Mouse (Mus musculus) intestine, postnatal 0 days (tissue): Measurements from ENCODE around the gene Akt1s1. TPM values are rescaled to one million over a fixed set of nuclear protein-coding genes. Genes with fewer than 3 reads are reported as not detected.
"Not testable (repeated sequence)": the region's sequence is repeated elsewhere in the genome, so short reads cannot be mapped to it uniquely, and the experiment has no call there.

Source experiments
- ATAC-seq: fragments of 200-750 bp; cut with Nextera tagmentation; 2 replicates; pipeline ENCODE4 v1.8.0; 2017; ENCODE audit warnings: mild to moderate bottlenecking, moderate TSS enrichment, moderate library complexity
- H3K27ac ChIP-seq: fragments of 300-500 bp; sonication (generic); 2 replicates; pipeline ENCODE4 v1.5.1; 2014; ENCODE audit warnings: mild to moderate bottlenecking, low read depth, low read length, moderate library complexity
- H3K27me3 ChIP-seq: fragments of 300-500 bp; sonication (generic); replicated peaks from 2 replicates; pipeline ENCODE4 v1.6.1; 2014; ENCODE audit warnings: low read length, mixed read lengths; ENCODE audit not compliant: control insufficient read depth, insufficient read depth
- H3K36me3 ChIP-seq: fragments of 300-500 bp; sonication (generic); 2 replicates; pipeline ENCODE4 v1.6.1; 2014; ENCODE audit warnings: mild to moderate bottlenecking, moderate library complexity; ENCODE audit not compliant: control insufficient read depth, insufficient read depth
- H3K4me1 ChIP-seq: fragments of 300-500 bp; sonication (generic); replicated peaks from 2 replicates; pipeline ENCODE4 v1.6.1; 2014; ENCODE audit warnings: antibody characterized with exemption, low read length, mixed read lengths; ENCODE audit not compliant: control insufficient read depth, insufficient read depth
- H3K4me2 ChIP-seq: fragments of 300-500 bp; sonication (generic); replicated peaks from 2 replicates; pipeline ENCODE4 v1.6.1; 2014; ENCODE audit warnings: low read depth, mild to moderate bottlenecking, moderate library complexity
- H3K4me3 ChIP-seq: fragments of 300-500 bp; sonication (generic); 2 replicates; pipeline ENCODE4 v1.5.1; 2014; ENCODE audit warnings: low read depth, low read length
- H3K9ac ChIP-seq: fragments of 300-500 bp; sonication (generic); 2 replicates; pipeline ENCODE4 v1.6.1; 2014; ENCODE audit warnings: mild to moderate bottlenecking, low read depth, low read length
- H3K9me3 ChIP-seq: fragments of 300-500 bp; sonication (generic); 2 replicates; pipeline ENCODE4 v1.6.1; 2016; ENCODE audit warnings: mixed run types; ENCODE audit not compliant: control insufficient read depth
- CTCF ChIP-seq: sonication (generic); IDR thresholded peaks from 2 replicates; pipeline ENCODE4 v1.5.1; 2016; ENCODE audit warnings: low read depth, mild to moderate bottlenecking, control low read depth, antibody characterized with exemption, moderate library complexity
- WGBS: fragments of 180-500 bp; shearing (Covaris S2); extraction: QIAGEN DNeasy Blood & Tissue Kit; methylation state at CpG from one replicate; pipeline ENCODE4 v1.1.7; 2014; 5-methylcytosine and 5-hydroxymethylcytosine counted together
- polyA plus RNA-seq: library from polyadenylated mRNA; unstranded; fragments of >200 nt; fragmentation: Nextera tagmentation; extraction: Ambion mirVana; gene quantifications from 2 replicates; pipeline ENCODE4 v1.2.1, GENCODE M21; 2015

Akt1s1 gene
- polyA plus RNA-seq, 1 experiment from 2014 or later, result 76.5 TPM

- Histone ChIP-seq H3K9ac (peak overlapping the region; percentile 95), H3K27ac (peak overlapping the region; percentile 98), H3K9me3 (no peaks in the 10 kb centered on the region), H3K4me1 (peaks cover 27% of the 10 kb centered on the region), H3K4me3 (peak overlapping the region; percentile 86), H3K36me3 (peaks cover 12% of the 10 kb centered on the region), H3K4me2 (peak overlapping the region; percentile 79), H3K27me3 (no peaks in the 10 kb centered on the region)
- peak; percentile 34 for ATAC-seq
- no peak for TF ChIP-seq CTCF
- WGBS, result under 1% methylated on average over 88 of the region's 108 CpGs
Observed at GRCm38 (mm10) chr7:44868919-44869696, 20.3 kb downstream of the Akt1s1 start.

- peak; percentile 89 for ATAC-seq
- H3K4me1 ChIP-seq, result peaks cover 27% of the 10 kb centered on the region
- peaks cover 4% of the 10 kb centered on the region for H3K36me3 ChIP-seq
- peak within 1 kb of the TSS; percentile 98 for H3K27ac ChIP-seq
- 3% methylated on average over 29 of the region's 29 CpGs for whole genome bisulfite sequencing
- peak within 1 kb of the TSS; percentile 95 for H3K9ac ChIP-seq
- peak within 1 kb of the TSS; percentile 79 for H3K4me2 ChIP-seq
- H3K9me3 ChIP-seq, result no peaks in the 10 kb centered on the region
- H3K4me3 ChIP-seq, result peak within 1 kb of the TSS; percentile 86
- H3K27me3 ChIP-seq, result no peaks in the 10 kb centered on the region
- peak; percentile 20; the same call in 1 of the 2 replicates for TF ChIP-seq CTCF
Observed at GRCm38 (mm10) chr7:44869697-44870528, 21.1 kb downstream of the Akt1s1 start, which contains the start of gene Ptov1. TSS of gene Ptov1 (minus strand) at chr7:44869788.

GRCm38 (mm10) chr7:44870614-44871013, 21.8 kb downstream of the Akt1s1 start:
- WGBS, result 82% methylated on average over 6 of the region's 6 CpGs
- no peak for ATAC-seq
- Histone ChIP-seq H3K27ac (peak overlapping the region; percentile 98; the same call in 1 of the 2 replicates), H3K4me2 (peak overlapping the region; percentile 79; the same call in 1 of the 2 replicates), H3K36me3 (0 out of 2 replicates have a peak, but pooled peaks cover 3% of the 10 kb centered on the region), H3K9ac (no peak overlapping the region), H3K4me3 (no peak overlapping the region), H3K9me3 (no peaks in the 10 kb centered on the region), H3K4me1 (peaks cover 23% of the 10 kb centered on the region), H3K27me3 (no peaks in the 10 kb centered on the region)
- TF ChIP-seq CTCF, result no peak

- no peak overlapping the region for H3K4me3 ChIP-seq
- no peak overlapping the region for H3K9ac ChIP-seq
- peaks cover 18% of the 10 kb centered on the region for H3K4me1 ChIP-seq
- 0 out of 2 replicates have a peak, but pooled peaks cover under 1% of the 10 kb centered on the region for H3K36me3 ChIP-seq
- H3K9me3 ChIP-seq, result no peaks in the 10 kb centered on the region
- no peak for TF ChIP-seq CTCF
- no peak overlapping the region for H3K4me2 ChIP-seq
- ATAC-seq, result no peak
- H3K27me3 ChIP-seq, result no peaks in the 10 kb centered on the region
- no peak overlapping the region for H3K27ac ChIP-seq
- WGBS, result 91% methylated on average over 1 of the region's 1 CpGs
Observed at GRCm38 (mm10) chr7:44871181-44871580, 22.4 kb downstream of the Akt1s1 start.

- H3K4me1 ChIP-seq, result peaks cover 12% of the 10 kb centered on the region
- peak; percentile 31 for TF ChIP-seq CTCF
- H3K9ac ChIP-seq, H3K27ac ChIP-seq, H3K27me3 ChIP-seq, ATAC-seq, H3K4me3 ChIP-seq, H3K36me3 ChIP-seq, H3K4me2 ChIP-seq, H3K9me3 ChIP-seq: not testable (repeated sequence)
- WGBS, result 92% methylated on average over 2 of the region's 2 CpGs
Observed at GRCm38 (mm10) chr7:44871774-44872173, 23.0 kb downstream of the Akt1s1 start.

GRCm38 (mm10) chr7:44877833-44878232, 29.0 kb downstream of the Akt1s1 start:
- Histone ChIP-seq H3K4me2 (no peak overlapping the region), H3K27ac (no peak overlapping the region), H3K9me3 (no peaks in the 10 kb centered on the region), H3K36me3 (peaks cover 54% of the 10 kb centered on the region), H3K9ac (no peak overlapping the region), H3K4me3 (no peak overlapping the region), H3K27me3 (no peaks in the 10 kb centered on the region), H3K4me1 (no peaks in the 10 kb centered on the region)
- no peak for TF ChIP-seq CTCF
- WGBS, result 86% methylated on average over 14 of the region's 14 CpGs
- ATAC-seq, result no peak
